Mouse (Mus musculus): ENCODE data around the gene Vps26a. TPM values are rescaled to one million over a fixed set of nuclear protein-coding genes. Genes with fewer than 3 reads are reported as not detected.

The Vps26a gene
- total RNA-seq, 2 experiments from 2014 or later, result 41.0 to 45.9 TPM

GRCm38 (mm10) chr10:62421127-62421526 is 65.5 kb downstream of the Vps26a start:
- DNase-seq (ENCODE audit: extremely low spot score in 1 of 2, low spot score in 1 of 2), result no peak

- no peak for DNase-seq (ENCODE audit: extremely low spot score in 1 of 2, low spot score in 1 of 2)
These were observed 66.2 kb downstream of the Vps26a start for GRCm38 (mm10) chr10:62420399-62420798.

- DNase-seq (ENCODE audit: extremely low spot score in 1 of 2, low spot score in 1 of 2), result no peak
These were observed 67.2 kb downstream of the Vps26a start for GRCm38 (mm10) chr10:62419422-62419821.

GRCm38 (mm10) chr10:62418831-62419356 is 67.7 kb downstream of the Vps26a start:
- DNase-seq (ENCODE audit: extremely low spot score in 1 of 2, low spot score in 1 of 2), result no peak

GRCm38 (mm10) chr10:62413606-62413982 is 73.0 kb downstream of the Vps26a start:
- DNase-seq (ENCODE audit: extremely low spot score in 1 of 2, low spot score in 1 of 2), result no peak

- no peak for DNase-seq (ENCODE audit: extremely low spot score in 1 of 2, low spot score in 1 of 2)
These were observed 73.5 kb downstream of the Vps26a start for GRCm38 (mm10) chr10:62412906-62413605.

GRCm38 (mm10) chr10:62411431-62412410 is 74.9 kb downstream of the Vps26a start:
- DNase-seq (ENCODE audit: extremely low spot score in 1 of 2, low spot score in 1 of 2), result no peak

- peak; percentile 48 to 66 for DNase-seq (ENCODE audit: extremely low spot score in 1 of 2, low spot score in 1 of 2)
These were observed 75.7 kb downstream of the Vps26a start for GRCm38 (mm10) chr10:62410943-62411342.

Other genes starting within 250 kb of the Vps26a start
- under 1 TPM in 1 of 2 experiments, not detected in 1; 0.20 TPM for gene Tacr2, start 234.4 kb downstream of the Vps26a start, total RNA-seq (2021)
- gene Hk1, start 106.9 kb downstream of the Vps26a start, total RNA-seq (2021), result 100 to 1,000 TPM; 297 to 303 TPM
- 1 to 10 TPM; 2.3 to 3.8 TPM for gene Hkdc1, start 64.3 kb downstream of the Vps26a start, total RNA-seq (2021)
- 1 to 10 TPM; 1.2 to 2.0 TPM for gene 4930507D05Rik, start 37.3 kb downstream of the Vps26a start, total RNA-seq (2021)
- 10 to 100 TPM; 23.6 to 24.7 TPM for gene Supv3l1, start 37.1 kb downstream of the Vps26a start, total RNA-seq (2021)
- gene Srgn, start 40.6 kb upstream of the Vps26a start, total RNA-seq (2021), result 1 to 10 TPM; 7.9 TPM
- 100 to 1,000 TPM; 212 to 215 TPM for gene Kif1bp, start 91.7 kb upstream of the Vps26a start, total RNA-seq (2021)
- gene Ddx21, start 115.5 kb upstream of the Vps26a start, total RNA-seq (2021), result 10 to 100 TPM; 20.4 to 25.3 TPM
- gene Ddx50, start 164.4 kb upstream of the Vps26a start, total RNA-seq (2021), result 10 to 100 TPM; 75.7 to 87.6 TPM
- 1 to 10 TPM; 2.8 TPM for gene Stox1, start 239.3 kb upstream of the Vps26a start, total RNA-seq (2021)